Mouse (Mus musculus): ENCODE results near the gene Epb41l2. TPM values are rescaled to one million over a fixed set of nuclear protein-coding genes. Genes with fewer than 3 reads are reported as not detected.

The Epb41l2 gene
- polyA plus RNA-seq, 1 experiment from 2014 or later, result 90.6 TPM

DNA sequence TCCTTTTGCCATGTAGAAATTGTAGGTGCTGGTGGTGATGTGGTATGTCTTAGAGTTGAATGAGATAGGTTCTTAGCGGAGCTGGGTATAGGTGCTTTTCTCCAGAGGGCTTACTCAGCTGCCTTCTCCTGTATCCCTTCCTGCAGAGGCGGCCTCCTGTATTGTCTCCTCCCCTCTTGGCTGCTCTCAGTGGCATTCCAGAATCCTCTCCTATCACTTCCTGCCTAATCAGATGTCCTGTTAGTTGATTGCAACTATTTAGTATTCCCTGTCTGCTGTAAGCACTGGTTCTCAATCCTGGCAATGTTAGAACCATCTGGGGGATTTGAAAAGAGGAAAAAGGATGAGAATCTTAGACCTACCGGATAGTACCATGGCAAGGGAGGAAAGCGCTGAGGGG lies 27.3 kb downstream of the Epb41l2 start:
- H3K27ac ChIP-seq, result peak overlapping the region; percentile 75
- ATAC-seq (ENCODE audit: borderline replicate concordance, extremely low read depth, low FRiP score, low TSS enrichment), result peak; percentile 69; the same call in 1 of the 2 replicates
- H3K4me1 ChIP-seq, result peaks cover 37% of the 10 kb centered on the region
- no peaks in the 10 kb centered on the region for H3K9me3 ChIP-seq
- no peaks in the 10 kb centered on the region for H3K36me3 ChIP-seq
- no peak overlapping the region for H3K4me3 ChIP-seq
- WGBS, result 31% methylated on average over 4 of the region's 4 CpGs
- no peak overlapping the region for H3K4me2 ChIP-seq
- H3K9ac ChIP-seq, result no peak overlapping the region
- no peaks in the 10 kb centered on the region for H3K27me3 ChIP-seq

GRCm38 (mm10) chr10:25387268-25387667 lies 27.7 kb downstream of the Epb41l2 start:
- 10% methylated on average over 4 of the region's 4 CpGs for WGBS
- peak overlapping the region; percentile 75 for H3K27ac ChIP-seq
- H3K27me3 ChIP-seq, result no peaks in the 10 kb centered on the region
- no peak overlapping the region for H3K9ac ChIP-seq
- H3K9me3 ChIP-seq, result no peaks in the 10 kb centered on the region
- H3K4me3 ChIP-seq, result no peak overlapping the region
- H3K4me1 ChIP-seq, result peaks cover 37% of the 10 kb centered on the region
- H3K36me3 ChIP-seq, result no peaks in the 10 kb centered on the region
- peak; percentile 71; the same call in 1 of the 2 replicates for ATAC-seq (ENCODE audit: borderline replicate concordance, extremely low read depth, low FRiP score, low TSS enrichment)
- H3K4me2 ChIP-seq, result no peak overlapping the region

GRCm38 (mm10) chr10:25392786-25393185 lies 33.2 kb downstream of the Epb41l2 start:
- no peak overlapping the region for H3K4me3 ChIP-seq
- no peak overlapping the region for H3K4me2 ChIP-seq
- H3K9me3 ChIP-seq, result no peaks in the 10 kb centered on the region
- H3K36me3 ChIP-seq, result no peaks in the 10 kb centered on the region
- peaks cover 32% of the 10 kb centered on the region for H3K4me1 ChIP-seq
- H3K27me3 ChIP-seq, result no peaks in the 10 kb centered on the region
- no peak overlapping the region for H3K9ac ChIP-seq
- WGBS, result 56% methylated on average over 7 of the region's 7 CpGs
- no peak for ATAC-seq (ENCODE audit: borderline replicate concordance, extremely low read depth, low FRiP score, low TSS enrichment)
- no peak overlapping the region for H3K27ac ChIP-seq

DNA sequence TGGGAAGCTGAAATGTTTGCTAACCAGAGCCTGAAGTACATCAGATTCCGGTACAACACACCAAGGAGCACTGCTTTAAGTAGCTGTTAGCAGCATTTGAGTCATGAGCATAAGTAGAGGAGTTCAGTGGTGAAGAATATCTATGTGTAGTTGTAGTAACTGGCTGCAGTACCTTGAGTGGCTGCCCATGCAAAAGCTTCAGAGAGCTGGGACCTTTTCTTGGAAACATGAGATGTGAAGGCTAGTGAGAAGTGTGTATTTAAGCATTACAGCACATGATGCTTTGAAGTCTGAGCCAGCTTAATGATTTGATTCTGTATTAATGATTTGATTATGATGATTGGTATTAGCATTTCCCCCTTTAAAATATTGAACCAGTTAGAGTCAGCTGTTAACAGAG lies 34.1 kb downstream of the Epb41l2 start:
- Histone ChIP-seq H3K4me1 (peaks cover 37% of the 10 kb centered on the region), H3K36me3 (no peaks in the 10 kb centered on the region), H3K4me2 (no peak overlapping the region), H3K9ac (no peak overlapping the region), H3K27me3 (no peaks in the 10 kb centered on the region), H3K9me3 (no peaks in the 10 kb centered on the region), H3K27ac (no peak overlapping the region), H3K4me3 (no peak overlapping the region)
- 27% methylated on average over 1 of the region's 1 CpGs for WGBS
- ATAC-seq (ENCODE audit: borderline replicate concordance, extremely low read depth, low FRiP score, low TSS enrichment), result peak; percentile 46; the same call in 1 of the 2 replicates

- Histone ChIP-seq H3K4me3 (no peak overlapping the region), H3K4me1 (peaks cover 44% of the 10 kb centered on the region), H3K4me2 (no peak overlapping the region), H3K9ac (no peak overlapping the region), H3K27ac (no peak overlapping the region), H3K36me3 (no peaks in the 10 kb centered on the region), H3K9me3 (no peaks in the 10 kb centered on the region), H3K27me3 (no peaks in the 10 kb centered on the region)
- no peak for ATAC-seq (ENCODE audit: borderline replicate concordance, extremely low read depth, low FRiP score, low TSS enrichment)
- WGBS, result 71% methylated on average over 5 of the region's 5 CpGs
These were observed 35.8 kb downstream of the Epb41l2 start for GRCm38 (mm10) chr10:25395236-25395886.

DNA sequence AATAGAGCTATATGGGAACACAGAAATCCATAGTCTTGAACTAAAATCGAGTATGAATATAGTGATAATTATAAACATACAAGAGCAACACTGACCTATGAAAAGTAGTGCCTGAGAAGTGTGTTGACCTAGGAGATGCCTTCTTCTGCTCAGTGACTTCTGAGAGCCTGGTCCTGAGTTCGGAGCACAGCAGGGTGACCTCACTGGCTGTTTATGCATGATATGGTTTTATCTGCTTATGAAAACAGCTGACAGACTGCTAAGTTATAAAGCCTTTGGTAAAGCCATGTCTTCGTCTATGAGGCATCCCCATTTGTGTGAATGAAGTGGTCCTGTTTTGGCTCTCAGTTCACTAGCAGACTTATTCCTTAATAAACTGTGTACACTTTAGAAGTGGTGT lies 37.3 kb downstream of the Epb41l2 start:
- Histone ChIP-seq H3K27me3 (no peaks in the 10 kb centered on the region), H3K9ac (no peak overlapping the region), H3K9me3 (no peaks in the 10 kb centered on the region), H3K4me2 (no peak overlapping the region), H3K36me3 (no peaks in the 10 kb centered on the region), H3K4me1 (peaks cover 45% of the 10 kb centered on the region), H3K27ac (no peak overlapping the region), H3K4me3 (no peak overlapping the region)
- WGBS, result 66% methylated on average over 3 of the region's 3 CpGs
- ATAC-seq (ENCODE audit: borderline replicate concordance, extremely low read depth, low FRiP score, low TSS enrichment), result no peak

GRCm38 (mm10) chr10:25397767-25398690 lies 38.4 kb downstream of the Epb41l2 start:
- no peaks in the 10 kb centered on the region for H3K36me3 ChIP-seq
- no peak for ATAC-seq (ENCODE audit: borderline replicate concordance, extremely low read depth, low FRiP score, low TSS enrichment)

DNA sequence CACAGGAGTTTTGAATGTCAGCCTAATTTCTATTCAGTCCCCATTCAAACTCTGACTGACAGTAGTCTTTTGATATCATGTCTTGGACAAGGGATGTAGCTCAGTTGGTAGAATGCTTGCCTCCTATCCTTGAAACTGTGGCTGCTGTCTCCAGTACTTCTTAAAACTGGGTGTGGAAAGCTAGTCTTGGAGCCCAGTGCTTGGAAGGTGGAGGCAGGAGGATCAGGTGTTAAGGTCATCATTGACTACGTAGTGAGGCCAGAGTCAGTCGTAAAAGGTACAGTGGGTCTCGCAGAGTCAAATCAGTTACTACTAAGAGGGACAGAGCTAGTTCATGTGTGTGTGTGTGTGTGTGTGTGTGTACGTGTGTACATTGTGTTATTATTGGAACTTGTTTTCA lies 39.4 kb downstream of the Epb41l2 start:
- ATAC-seq (ENCODE audit: borderline replicate concordance, extremely low read depth, low FRiP score, low TSS enrichment), result no peak
- H3K27me3 ChIP-seq, result no peaks in the 10 kb centered on the region
- no peaks in the 10 kb centered on the region for H3K36me3 ChIP-seq
- 83% methylated on average over 4 of the region's 4 CpGs for WGBS
- peaks cover 32% of the 10 kb centered on the region for H3K4me1 ChIP-seq
- no peak overlapping the region for H3K27ac ChIP-seq
- H3K4me3 ChIP-seq, result no peak overlapping the region
- no peaks in the 10 kb centered on the region for H3K9me3 ChIP-seq
- no peak overlapping the region for H3K4me2 ChIP-seq
- H3K9ac ChIP-seq, result no peak overlapping the region

More at GRCm38 (mm10) chr10:25397767-25398690, 38.4 kb downstream of the Epb41l2 start:
- Histone ChIP-seq H3K27ac (no peak overlapping the region), H3K27me3 (no peaks in the 10 kb centered on the region), H3K4me3 (no peak overlapping the region), H3K9me3 (no peaks in the 10 kb centered on the region), H3K4me2 (no peak overlapping the region), H3K4me1 (peaks cover 34% of the 10 kb centered on the region), H3K9ac (no peak overlapping the region)
- WGBS, result 47% methylated on average over 14 of the region's 14 CpGs

GRCm38 (mm10) chr10:25400076-25400475 lies 40.5 kb downstream of the Epb41l2 start:
- Histone ChIP-seq H3K4me2 (no peak overlapping the region), H3K4me3 (no peak overlapping the region), H3K4me1 (peaks cover 39% of the 10 kb centered on the region), H3K9me3 (no peaks in the 10 kb centered on the region), H3K9ac (no peak overlapping the region), H3K27me3 (no peaks in the 10 kb centered on the region), H3K27ac (no peak overlapping the region), H3K36me3 (no peaks in the 10 kb centered on the region)
- WGBS, result 32% methylated on average over 8 of the region's 8 CpGs
- no peak for ATAC-seq (ENCODE audit: borderline replicate concordance, extremely low read depth, low FRiP score, low TSS enrichment)

DNA sequence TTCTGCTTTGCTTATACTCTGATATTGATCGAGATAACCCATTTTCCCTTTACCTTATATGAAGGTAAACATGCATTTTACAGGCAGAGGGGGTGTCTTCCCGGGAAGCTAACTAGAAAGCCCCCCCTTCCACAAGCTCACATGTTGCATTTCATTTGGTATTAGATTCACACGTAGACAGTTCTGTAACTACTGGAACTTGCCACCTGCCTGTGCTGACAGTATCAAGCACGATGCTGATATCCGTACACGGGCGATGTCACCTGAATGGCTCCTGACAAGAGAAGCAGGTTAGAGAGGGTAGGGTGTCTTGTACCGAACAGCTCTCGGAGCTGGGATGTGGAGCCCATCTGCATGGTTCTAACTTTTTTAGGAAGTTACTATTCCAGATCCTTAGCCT lies 41.0 kb downstream of the Epb41l2 start:
- Histone ChIP-seq H3K27ac (no peak overlapping the region), H3K36me3 (no peaks in the 10 kb centered on the region), H3K9me3 (no peaks in the 10 kb centered on the region), H3K9ac (no peak overlapping the region), H3K4me2 (no peak overlapping the region), H3K4me1 (peaks cover 41% of the 10 kb centered on the region), H3K4me3 (no peak overlapping the region), H3K27me3 (no peaks in the 10 kb centered on the region)
- no peak for ATAC-seq (ENCODE audit: borderline replicate concordance, extremely low read depth, low FRiP score, low TSS enrichment)
- WGBS, result 91% methylated on average over 9 of the region's 9 CpGs

GRCm38 (mm10) chr10:25401356-25401755 lies 41.8 kb downstream of the Epb41l2 start:
- Histone ChIP-seq H3K4me2 (no peak overlapping the region), H3K27ac (no peak overlapping the region), H3K27me3 (no peaks in the 10 kb centered on the region), H3K9me3 (no peaks in the 10 kb centered on the region), H3K4me3 (no peak overlapping the region), H3K9ac (no peak overlapping the region), H3K36me3 (no peaks in the 10 kb centered on the region), H3K4me1 (peaks cover 44% of the 10 kb centered on the region)
- no peak for ATAC-seq (ENCODE audit: borderline replicate concordance, extremely low read depth, low FRiP score, low TSS enrichment)
- 83% methylated on average over 2 of the region's 2 CpGs for WGBS

DNA sequence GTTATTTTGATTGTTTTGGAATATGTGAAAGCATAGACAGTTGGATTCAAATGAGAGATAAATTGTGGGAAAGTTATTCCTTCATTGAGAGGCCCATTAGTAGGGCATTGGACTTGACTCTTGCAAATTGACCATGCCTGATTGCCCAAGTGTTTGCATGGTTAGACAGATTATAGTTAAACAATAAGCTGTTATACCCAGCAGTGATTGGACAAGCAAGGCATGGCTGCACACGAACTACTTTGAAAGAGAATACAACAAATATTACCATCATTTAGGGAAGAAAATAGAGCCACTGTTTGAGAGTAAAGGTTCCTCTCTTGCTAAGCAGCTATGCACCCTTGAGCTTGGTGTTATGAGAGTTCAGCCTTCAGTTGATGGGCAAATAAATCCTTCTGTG lies 43.3 kb downstream of the Epb41l2 start:
- H3K9ac ChIP-seq, result no peak overlapping the region
- no peak overlapping the region for H3K27ac ChIP-seq
- no peaks in the 10 kb centered on the region for H3K27me3 ChIP-seq
- H3K9me3 ChIP-seq, result no peaks in the 10 kb centered on the region
- no peaks in the 10 kb centered on the region for H3K36me3 ChIP-seq
- no peak overlapping the region for H3K4me2 ChIP-seq
- H3K4me1 ChIP-seq, result peaks cover 40% of the 10 kb centered on the region
- 59% methylated on average over 1 of the region's 1 CpGs for WGBS
- ATAC-seq (ENCODE audit: borderline replicate concordance, extremely low read depth, low FRiP score, low TSS enrichment), result no peak
- no peak overlapping the region for H3K4me3 ChIP-seq
